Mouse (Mus musculus) kidney, postnatal 36 days (tissue): ENCODE measurements around the gene Yif1a.

Experiments used
- DNase-seq, 2 experiments: peaks; one replicate each; pipeline ENCODE4 v3.0.0; 2021 to 2022; ENCODE audit warnings: mixed read lengths in 2 of 2

The Yif1a gene

DNA sequence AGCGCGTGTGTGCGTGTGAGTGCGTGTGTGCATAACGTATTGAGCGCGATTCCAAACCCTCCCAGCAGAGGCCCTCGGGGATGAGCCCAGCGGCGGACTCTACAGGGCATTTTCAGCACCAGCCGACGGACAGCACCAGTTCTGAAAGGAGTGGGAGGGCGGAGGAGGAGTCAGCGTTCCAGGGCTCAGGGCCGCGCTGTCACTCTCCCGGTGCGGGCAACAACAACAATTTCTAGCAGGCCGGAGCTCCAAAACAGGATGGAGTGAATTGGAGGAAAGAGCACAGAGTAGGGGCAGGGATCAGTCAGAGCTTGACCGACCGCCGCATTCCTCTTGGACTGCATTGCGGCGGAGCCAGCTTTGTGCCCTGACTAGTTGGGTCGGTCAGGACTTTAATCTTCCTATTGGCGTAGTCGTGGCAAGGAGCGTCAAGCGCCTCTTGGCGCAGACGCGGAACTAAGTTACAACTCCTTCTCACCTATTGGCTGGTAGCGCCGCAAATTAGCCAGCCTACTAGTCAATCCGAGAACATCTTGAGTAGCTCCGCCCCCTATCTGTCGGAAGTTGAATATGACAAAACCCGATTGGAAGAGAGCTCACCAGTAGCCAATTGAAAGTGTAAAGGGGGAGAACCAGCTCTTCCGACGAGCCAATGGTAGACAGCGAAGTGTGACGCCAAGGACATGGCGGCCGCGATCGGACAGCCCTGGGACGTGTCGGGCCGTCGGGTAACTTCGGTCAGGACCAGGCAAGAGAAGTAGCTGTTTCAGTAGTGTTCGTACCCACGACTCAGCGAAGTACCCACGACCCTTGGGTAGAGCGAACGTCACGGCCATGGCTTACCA lies at the start of gene Yif1a:
Gene Yif1a, plus strand, starts transcription at position 655 of the 845 bp plus-strand sequence.
- DNase-seq: peak; percentile 98 to 100

DNA sequence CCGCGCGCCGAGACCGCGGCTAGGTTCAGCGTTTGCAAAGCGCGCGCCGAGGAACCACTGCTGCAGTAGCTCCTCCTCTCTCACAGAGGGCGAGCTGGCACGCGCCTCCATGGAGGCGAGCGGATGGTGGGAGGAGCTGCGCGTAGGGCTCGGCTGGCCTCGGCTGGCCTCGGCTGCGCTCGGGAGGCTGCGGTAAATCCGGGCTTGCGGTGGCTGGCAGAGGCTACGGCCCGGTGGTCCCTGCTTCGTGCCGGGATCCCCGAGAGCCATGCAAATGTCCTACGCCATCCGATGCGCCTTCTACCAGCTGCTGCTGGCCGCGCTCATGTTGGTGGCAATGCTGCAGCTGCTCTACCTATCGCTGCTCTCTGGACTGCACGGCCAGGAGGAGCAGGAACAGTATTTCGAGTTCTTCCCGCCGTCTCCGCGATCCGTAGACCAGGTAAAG lies 49.6 kb upstream of the Yif1a start, which contains the start of the genes B4gat1 and AC124502.3:
Gene B4gat1, plus strand, starts transcription at position 118 of the 448 bp plus-strand sequence.
Gene AC124502.3, plus strand, starts transcription at position 183 of the 448 bp plus-strand sequence.
- DNase-seq: peak; percentile 90 to 94

DNA sequence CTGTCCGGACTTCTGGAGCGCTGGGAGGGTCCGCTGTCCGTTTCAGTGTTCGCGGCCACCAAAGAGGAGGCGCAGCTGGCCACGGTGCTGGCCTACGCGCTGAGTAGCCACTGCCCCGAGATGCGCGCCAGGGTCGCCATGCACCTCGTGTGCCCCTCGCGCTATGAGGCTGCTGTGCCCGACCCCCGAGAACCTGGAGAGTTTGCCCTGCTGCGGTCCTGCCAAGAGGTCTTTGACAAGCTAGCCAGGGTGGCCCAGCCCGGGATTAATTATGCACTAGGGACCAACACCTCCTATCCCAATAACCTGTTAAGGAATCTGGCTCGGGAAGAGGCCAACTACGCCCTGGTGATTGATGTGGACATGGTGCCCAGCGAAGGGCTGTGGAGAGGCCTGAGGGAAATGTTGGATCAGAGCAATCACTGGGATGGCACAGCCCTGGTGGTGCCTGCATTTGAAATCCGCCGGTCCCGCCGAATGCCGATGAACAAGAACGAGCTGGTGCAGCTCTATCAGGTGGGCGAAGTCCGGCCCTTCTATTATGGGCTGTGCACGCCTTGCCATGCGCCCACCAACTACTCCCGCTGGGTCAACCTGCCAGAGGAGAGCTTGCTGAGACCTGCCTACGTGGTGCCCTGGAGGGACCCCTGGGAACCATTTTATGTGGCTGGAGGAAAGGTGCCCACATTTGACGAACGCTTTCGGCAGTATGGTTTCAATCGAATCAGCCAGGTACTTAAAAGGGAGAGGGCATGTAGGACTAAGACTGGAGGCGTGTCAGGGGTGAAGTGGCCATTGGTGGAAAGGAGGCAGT lies 48.8 kb upstream of the Yif1a start:
- peak; percentile 32 to 47 for DNase-seq

DNA sequence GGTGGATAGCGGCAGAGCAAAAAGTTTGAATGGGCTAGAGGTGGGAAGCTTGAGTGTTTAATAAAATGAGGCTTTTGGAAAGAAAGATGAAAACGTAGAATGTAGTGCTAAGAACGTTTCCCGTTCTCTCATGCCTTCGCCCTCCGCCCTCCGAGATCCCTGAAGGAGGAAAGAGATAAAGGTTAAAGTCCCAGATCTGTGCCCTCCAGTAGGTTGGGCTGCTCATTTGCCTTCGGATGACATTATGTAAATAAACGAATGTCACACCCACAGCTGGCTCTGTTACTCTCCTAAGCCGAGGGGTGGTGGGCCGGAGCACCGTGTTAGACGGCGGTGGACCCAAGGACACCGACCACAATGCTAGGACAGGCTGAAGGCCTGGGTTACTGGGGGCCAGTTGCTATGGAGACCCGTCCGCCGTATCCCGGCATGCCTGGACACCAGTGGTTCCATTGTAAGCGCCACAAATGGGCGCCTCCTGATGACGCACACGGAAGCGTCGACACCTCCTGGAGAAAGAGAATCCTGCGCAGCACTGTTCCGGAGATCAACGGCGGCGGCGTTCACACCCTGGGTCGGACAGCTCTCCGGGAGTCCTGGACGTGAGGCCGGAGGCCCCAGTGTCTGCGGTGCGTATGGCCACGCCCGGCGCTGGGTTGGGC lies 47.3 kb upstream of the Yif1a start, which contains the start of gene Brms1:
Gene Brms1, plus strand, starts transcription at position 493 of the 662 bp plus-strand sequence.
- DNase-seq: peak; percentile 95 to 96

DNA sequence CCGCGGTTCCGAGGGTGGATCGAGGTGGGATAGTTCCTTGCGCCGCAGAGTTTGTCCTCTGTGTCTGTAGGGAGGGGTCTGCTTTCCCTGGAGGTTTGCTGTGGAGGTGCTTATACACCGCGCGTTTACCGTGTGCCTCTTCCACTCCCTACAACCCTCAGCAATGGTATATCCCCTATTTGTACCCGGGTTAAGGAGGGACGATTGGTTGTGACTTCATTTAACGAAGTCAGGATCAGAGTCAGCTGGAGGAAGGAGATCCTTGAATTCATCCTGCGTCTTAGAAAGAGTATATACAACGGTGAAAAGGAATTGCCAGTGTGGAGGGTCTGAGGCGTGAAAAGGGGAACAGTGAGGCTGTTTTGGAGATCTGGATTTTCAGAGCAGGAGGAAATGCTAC lies 46.8 kb upstream of the Yif1a start:
- no peak for DNase-seq

DNA sequence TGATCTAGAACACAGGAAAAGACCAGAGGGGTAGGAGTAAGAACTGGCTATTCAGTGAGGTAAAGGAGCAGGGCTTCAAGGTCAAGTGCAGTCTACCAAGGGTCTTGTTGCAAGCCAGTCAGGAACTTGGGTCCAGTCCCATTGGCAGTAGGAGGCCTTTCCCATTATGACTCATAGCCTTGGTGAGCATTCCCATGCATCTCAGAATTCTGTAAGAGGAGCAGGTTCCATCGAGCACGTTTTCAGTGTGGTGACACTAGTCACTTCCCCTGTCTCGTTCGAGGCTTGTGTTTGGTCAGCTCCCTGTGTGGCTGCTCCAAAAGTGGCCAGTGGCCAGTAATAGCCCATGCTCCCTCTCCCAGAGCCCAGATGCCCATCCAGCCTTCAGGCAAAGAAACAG lies 42.8 kb upstream of the Yif1a start:
- no peak for DNase-seq

DNA sequence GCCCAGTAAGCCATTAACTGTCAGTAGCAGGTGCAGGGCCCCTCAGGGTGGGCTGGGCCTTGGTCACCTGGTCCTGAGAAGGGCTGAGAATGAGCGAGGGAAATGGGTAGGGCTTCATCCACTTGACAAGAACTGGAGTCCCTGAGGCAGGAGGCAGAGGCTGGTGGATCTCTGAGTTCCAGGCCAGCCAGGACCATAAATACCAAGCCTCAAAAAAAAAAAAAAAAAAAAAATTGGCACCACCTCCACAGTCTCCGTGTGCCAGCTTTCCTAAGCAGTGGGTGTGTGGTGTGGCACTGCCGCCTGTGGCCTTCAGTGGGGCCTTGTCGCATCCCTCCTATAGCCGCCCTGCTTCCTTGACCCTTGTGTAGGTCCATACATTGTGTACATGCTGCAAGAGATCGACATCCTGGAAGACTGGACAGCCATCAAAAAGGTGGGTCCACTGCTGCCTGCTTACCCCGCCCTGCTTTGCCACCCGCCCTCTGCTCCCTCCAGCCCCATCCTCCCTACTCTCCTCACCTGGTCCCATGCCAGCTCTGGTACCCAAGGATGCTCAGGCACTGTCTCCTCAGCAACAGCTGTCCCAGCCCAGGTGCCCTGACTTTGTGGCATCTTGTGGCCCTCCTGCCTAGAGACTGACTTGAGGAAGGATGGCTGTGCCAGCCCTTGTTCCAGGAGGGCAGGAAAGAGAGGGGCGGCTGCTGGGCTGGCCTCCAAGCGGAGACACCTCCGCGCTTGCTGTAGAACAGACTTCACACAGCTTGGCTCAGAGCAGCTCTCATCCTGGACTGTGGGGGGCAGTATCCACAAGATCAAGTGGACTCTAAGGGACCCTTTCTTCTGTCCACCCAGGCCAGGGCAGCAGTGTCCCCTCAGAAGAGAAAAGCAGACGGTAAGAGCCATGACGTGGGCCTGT lies 39.9 kb upstream of the Yif1a start:
- no peak for DNase-seq

DNA sequence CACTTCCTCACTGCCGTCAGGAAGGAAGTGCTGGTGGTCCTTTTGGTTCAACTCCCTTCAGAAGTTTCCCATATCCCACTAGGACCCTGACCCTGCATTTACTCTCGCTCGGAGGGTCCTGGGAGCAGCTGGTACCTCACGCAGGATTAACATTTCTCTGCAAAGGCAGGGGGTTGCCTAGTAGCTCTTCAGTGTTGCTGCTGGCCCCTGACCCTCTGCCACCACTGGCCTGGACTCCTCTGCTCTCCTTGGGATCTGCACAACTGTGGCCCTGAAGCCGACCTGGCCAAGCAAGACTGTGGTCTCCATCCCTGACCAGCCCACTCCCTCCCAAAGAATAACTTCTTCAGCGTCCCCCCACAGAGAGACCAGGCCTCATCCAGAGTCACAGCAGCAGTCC lies 39.0 kb upstream of the Yif1a start:
- DNase-seq: no peak

DNA sequence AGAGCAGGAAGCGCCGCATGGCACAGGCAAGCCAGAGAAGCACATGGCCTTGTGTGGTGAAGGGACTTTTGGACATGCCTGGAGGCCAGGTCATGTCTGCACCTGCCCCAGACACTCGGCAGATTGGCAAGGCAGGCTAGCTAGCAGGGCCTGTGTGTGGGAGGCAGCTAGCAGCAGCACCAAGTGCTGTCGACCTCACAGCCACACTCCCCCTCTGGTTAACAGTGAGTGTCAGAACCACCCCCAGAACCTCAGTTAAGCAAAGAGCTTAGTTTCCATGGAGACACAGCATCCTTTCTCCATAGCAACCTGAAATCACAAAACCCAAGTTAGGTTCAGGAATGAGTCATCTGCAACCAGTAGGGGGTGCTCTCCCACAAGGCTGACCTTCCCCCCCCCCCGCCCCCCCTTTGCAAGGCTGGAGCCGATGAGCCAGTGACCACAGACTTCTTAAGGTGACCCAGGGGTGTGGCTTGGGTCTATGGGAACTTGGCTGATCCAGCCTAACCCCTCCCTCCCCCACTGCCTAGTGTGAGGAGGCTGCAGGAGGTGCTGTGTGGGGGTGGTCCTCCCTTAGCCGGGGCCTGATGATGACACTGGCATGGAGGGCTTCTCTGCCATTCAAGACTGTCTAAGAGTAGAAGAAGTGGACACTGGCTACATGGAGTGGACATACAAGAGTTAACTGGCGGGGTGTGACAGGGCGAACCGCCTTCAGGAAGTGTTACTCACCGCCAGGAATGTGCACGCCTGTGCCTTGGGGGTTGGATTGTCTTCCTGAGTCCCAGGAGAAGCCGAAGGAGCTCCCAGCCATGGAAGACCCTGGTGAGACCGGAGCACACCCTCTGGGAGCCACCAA lies 38.1 kb upstream of the Yif1a start, which contains the start of gene Rin1:
Gene Rin1, plus strand, starts transcription at position 435 of the 859 bp plus-strand sequence.
- DNase-seq: peak; percentile 59 to 62

DNA sequence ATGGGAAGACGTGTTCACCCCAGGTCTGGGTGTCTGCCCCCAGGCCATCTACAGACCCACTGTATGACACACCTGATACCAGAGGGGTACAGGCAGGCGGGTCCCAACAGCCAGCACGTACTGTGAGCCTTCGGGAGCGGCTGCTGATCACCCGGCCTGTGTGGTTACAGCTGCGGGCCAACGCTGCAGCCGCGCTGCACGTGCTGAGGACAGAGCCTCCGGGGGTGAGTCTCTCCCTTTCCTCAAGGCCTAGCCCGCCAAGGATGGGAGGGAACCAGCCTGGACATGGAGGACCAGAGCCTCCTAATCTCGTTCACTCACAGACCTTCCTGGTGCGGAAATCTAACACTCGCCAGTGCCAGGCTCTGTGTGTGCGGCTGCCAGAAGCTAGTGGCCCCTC lies 37.3 kb upstream of the Yif1a start:
- no peak for DNase-seq

DNA sequence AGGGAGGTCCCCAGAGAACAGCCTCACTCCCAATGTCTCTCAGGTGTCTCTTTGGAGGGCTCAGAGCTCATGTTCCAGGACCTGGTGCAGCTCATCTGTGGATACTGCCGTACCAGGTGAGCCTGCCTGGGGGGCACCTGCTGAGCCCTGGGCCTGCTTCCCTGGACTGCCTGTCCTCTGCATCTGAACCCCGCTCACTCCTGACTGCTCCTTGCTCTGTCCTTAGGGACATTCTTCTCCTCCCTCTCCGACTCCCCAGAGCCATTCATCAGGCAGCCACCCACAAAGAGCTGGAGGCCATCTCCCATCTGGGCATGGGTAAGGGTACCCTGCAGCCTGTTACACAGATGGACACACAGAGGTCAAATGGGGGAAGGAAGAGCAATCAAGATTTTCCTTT lies 36.8 kb upstream of the Yif1a start:
- no peak for DNase-seq

DNA sequence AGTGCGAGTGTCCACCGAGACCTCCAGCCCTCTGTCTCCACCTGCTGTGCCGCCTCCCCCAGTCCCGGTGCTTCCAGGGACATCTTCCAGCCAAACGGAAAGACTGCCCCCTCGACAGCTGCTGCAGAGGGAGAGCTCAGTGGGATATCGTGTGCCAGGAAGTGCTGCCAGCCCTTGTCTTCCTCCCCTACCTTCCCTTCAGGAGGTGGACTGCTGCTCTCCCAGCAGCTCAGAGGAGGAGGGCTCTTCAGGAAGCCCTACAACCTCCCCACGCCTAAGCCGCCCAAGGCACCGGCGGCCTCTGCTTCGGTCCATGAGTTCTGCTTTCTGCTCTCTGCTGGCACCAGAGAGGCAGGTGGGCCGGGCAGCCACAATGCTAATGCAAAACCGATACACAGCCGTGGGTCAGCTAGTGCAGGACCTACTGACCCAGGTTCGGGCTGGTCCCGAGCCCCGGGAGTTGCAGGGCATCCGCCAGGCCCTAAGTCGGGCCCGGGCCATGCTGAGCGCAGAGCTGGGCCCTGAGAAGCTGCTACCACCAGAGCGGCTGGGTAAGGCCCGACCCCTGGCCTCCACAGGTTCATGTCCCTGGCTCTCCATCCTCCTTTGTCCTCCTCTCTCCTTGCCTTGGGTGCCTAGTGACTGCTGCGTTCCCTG lies 36.0 kb upstream of the Yif1a start:
- DNase-seq: no peak

DNA sequence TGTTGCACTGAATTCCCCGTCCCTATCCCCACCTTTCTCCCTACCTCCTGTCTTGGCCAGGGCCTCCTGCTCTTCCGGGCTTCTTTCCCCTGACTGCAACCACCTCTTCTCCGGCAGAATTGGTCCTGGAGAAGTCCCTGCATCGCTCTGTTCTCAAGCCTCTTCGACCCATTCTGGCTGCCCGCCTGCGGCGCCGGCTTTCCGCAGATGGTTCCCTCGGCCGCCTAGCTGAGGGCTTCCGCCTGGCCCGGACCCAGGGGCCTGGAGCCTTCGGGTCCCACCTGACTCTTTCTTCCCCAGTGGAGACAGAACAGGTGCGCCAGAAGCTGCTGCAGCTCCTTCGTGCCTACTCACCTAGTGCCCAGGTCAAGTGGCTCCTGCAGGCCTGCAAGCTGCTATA lies 35.5 kb upstream of the Yif1a start:
- DNase-seq: no peak

DNA sequence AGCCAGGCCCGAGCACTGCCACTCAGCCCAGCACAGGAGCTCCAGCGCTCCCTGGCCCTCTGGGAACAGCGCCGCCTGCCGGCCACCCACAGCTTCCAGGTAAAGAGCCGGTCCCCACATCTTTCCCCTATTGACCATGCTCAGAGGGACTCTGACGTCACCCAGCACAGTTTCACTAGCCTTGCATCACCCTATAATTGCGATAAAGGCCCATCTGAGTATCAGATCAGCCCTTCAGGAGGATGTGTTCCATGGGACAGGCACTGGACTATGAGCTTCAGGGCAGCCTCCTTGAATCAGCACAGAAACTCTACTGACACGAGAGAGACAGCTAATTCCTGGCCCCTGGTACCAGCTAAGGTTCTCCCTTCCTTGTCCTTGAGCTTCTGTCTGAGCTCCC lies 34.4 kb upstream of the Yif1a start:
- DNase-seq: peak; percentile 45 to 84

DNA sequence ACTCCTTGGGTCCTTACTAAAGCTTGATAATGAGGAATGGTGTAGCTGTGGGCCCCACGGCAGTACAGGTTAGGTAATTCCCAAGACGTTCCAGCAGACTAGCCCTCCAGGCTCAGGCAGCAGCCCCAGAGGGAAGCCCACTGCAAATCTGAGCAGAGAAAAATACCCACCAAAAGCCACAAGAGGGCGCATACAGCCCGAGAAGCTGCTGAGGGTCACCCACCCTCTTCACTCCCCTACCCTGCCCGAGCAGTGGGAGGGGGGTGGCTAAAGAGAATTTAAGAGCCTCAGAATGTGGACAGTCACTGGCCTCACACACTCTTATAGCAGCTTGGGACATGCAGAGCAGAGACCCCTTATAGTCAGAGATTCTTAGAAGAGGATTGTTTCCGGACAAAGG lies 32.1 kb upstream of the Yif1a start:
- peak in 1 of 2 experiments; percentile 59 for DNase-seq

DNA sequence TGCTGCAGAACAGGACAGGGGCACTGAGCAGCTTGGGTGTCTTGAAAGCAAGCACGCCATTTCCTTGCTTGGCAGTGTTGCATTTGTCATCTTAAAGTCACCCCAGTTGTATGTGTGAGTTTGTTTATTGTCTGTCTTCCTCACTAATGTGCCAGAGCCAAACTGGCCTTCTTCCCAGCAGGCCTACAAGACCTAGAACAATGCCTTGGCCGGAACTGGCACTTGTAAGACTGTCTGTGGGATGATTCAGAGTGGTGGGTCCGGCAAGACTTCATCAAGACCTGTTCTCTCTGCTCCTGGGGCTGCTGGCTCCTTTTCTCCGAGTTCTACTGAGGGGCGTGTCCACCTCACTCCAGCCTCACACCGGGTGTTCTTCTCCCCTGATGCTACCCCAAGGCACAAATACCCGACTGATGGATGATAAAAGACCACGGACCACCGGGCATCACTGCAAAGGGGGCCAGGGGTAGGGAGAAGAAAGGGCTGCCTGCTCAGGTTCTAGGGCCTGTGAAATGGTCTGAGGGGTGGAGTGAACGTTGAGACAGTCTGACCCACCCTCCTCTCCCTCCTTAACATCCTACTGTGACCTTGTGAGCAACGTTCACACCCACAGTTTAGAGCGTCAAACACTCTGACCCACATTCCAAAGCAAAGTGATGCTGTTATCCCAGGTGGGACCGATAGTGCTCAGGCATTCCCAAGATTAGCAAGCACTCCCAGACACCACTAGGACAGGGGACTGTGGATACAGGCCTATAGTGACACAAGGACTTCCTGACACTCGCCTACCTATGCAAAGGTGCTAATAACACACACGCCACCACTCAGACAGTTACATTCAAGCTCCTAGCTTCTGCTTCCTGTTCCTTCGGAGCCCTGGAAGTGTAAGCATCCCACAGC lies 30.2 kb upstream of the Yif1a start:
- no peak for DNase-seq

DNA sequence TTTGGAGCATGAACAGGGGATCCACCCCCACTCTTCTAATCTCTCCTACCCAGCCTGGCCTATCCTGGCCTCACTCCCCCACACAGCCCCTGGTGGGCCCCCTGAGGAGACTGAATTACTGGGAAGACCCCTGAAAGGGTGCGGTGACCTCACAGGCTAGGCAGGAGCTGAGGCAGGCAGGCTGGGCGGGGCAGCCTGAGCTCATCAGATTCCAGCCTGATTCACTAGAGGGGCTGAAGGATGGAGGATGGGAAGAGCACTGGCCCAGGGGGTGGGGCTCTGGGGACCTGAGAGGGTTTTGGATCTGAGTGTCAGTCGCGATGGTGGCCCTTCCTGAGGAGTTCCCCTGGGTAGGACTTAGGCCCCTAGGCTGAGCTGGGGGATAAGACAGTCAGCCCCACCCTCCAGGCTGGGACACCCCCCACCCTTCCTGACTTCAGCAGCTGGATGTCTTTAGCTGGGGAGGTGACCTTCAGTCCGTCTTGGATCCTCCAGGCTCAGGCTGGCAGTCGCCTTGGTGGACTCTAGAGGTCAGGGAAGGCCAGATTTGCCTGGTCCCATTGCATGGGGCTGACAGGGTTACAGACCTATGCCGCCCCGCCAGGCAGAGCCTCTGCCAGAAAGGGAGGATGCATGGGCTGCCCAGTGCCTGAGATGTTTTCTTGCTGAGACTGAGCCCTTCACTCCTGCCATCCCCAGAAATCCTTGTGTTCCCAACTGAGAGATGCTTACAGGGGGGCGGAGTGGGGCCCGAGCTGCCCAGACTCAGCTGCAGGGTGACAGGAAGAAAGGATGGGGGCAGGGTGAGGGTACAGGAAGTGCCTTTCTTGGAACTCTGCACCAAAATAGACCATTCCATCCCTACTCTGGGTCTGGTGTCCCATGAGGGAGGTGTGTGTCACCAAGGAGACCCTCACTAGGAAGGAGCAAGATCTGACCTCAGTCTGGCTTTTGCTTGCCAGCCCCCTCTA lies 29.3 kb upstream of the Yif1a start:
- peak; percentile 29 to 43 for DNase-seq
